Mouse (Mus musculus): ENCODE measurements at regions not wholly inside any gene's neighbourhood (a gene's known extent, or its start where the extent isn't known, plus 50 kb on each side); places are given as distances from the start of the nearest gene placed in this dataset.

- TF ChIP-seq BHLHE40 (IDR thresholded peaks at IDR 0.05; ENCODE audit: low read depth, low read length) (no peak), ZC3H11A (IDR thresholded peaks at IDR 0.05; ENCODE audit: low read depth, low read length) (no peak), CTCF (conservative IDR thresholded peaks at IDR 0.05 in 1 of 2, IDR thresholded peaks at IDR 0.05 in 1 of 2; ENCODE audit: low read depth in 2 of 2, low read length in 2 of 2) (no peak), NELFE (IDR thresholded peaks at IDR 0.05; ENCODE audit: low read depth, low read length) (no peak), MAFK (IDR thresholded peaks at IDR 0.05; ENCODE audit: insufficient replicate concordance, low read length) (no peak), POLR2A (IDR thresholded peaks at IDR 0.05; ENCODE audit: low read depth, low read length) (no peak), EP300 (IDR thresholded peaks at IDR 0.05; ENCODE audit: low read length) (no peak), MYC (IDR thresholded peaks at IDR 0.05; ENCODE audit: low read depth, low read length) (no peak), NRF1 (IDR thresholded peaks at IDR 0.05; ENCODE audit: low read depth, low read length) (no peak), IRF4 (IDR thresholded peaks at IDR 0.05; ENCODE audit: low read depth, low read length) (no peak)
Observed at GRCm38 (mm10) chr14:71518541-71518940, 918.9 kb upstream of the Fam160b2 start.
